Mouse (Mus musculus) Muller cell, postnatal 12 days (primary cell): ENCODE data around the gene Clic6.
A peak's percentile ranks its signal among the peaks of the same experiment; 100 is the strongest.
"Not testable (repeated sequence)": the region's sequence is repeated elsewhere in the genome, so short reads cannot be mapped to it uniquely, and the experiment has no call there.

Source experiments
- DNase-seq: peaks from one replicate; pipeline ENCODE4 v3.0.0-alpha.2; 2015; ENCODE audit errors: inconsistent ontology term

The Clic6 gene

DNA sequence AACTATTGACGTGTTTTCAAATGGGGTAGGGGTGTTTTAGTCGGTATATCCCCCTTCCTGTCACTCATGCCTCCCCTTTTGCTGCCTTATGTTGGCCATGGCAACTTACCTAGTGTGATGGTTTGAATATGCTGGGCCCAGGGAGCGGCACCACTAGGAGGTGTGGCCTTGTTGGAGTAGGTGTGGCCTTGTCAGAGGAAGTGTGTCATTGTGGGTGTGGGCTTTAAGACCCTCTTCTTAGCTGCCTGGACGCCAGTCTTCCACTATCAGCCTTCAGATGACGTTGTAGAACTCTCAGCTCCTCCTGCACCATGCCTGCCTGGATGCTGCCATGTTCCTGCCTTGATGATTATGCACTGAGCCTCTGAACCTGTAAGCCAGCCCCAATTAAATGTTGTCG, 14.8 kb upstream of the Clic6 start, which contains the start of gene Rcan1:
TSS of gene Rcan1 (minus strand) at position 162 of the 400 bp plus-strand sequence.
- no peak for DNase-seq

DNA sequence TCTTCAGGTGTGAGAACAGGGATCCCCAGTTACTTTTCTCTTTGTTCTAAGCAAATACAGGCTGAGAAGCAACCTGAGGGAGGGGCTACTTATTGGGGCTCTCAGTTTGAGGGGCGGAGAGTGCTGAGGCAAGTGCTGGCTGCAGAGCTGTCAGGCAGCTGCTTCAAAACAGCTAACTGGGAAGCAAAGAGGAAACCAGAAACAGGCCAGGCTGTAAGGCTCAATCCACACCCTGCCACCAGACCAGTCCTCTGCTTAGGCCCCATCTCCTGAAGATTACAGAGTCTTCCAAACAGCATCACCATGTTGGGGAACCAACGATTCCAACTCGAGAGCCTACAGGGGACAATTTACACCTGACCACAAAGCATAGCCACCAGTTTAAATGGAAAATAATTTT, 12.6 kb upstream of the Clic6 start:
- DNase-seq: no peak

DNA sequence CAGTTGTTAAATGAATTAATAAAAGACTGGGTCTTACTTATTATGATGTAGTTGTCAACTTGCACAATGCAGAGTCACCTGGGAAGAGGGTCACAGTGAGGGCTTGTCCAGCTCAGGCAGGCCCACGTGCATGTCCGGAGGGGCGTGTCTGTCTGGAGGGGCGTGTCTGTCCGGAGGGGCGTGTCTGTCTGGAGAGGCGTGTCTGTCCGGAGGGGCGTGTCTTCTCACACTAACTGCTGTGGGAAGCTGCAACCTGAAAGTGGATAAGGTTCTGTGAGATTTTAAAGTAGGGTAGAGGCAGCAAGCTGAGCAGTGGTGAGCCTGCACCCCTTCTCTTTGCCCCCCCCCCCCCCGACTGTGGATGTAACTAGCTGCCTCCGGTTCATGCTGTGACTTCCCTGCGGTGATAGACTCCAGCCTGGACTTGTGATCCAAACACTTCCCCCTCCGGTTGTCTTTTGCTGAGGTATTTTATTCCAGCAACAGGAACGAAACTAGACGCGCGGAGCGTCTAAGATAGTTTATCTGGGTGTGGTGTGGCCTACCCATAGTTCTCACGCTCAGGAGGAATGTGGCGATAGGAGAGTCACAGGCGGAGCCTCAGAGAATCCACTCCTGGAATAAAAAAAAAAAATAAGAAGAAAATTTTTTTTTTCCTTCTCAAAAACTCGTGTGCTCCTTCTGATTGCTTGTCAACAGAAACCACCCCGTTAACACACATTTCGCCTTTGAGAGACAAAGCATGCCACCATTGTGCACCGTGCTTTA, 10.3 kb upstream of the Clic6 start:
- no peak for DNase-seq

DNA sequence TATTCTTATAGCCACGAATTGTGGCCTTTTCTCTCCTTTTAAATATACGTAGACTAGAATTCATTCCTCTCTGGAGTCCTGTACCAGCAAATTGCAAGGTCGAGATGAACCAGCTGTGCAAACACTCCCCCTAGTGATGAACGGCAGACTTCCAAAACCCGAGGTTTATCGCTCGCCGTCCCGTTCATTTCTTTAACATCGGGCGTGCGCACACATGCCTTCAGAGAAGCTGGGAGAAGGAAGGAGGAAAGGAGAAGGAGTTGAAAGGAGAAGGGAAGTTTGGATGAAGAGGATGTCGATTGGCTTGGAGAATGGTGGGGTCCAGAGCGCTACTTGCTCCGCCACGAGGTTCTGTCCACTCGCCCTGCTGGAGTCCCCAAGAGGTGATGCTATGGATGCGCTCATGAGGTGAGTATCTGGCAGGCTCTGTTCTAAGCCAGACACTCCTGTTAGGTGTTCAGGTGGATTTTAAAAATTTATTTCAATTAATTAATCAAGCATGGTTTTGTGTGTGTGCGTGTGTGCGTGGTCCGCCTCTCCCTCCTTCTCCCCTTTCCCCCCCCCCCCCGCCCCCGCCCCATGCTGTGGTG, 6.9 kb upstream of the Clic6 start:
- DNase-seq: peak; percentile 44

DNA sequence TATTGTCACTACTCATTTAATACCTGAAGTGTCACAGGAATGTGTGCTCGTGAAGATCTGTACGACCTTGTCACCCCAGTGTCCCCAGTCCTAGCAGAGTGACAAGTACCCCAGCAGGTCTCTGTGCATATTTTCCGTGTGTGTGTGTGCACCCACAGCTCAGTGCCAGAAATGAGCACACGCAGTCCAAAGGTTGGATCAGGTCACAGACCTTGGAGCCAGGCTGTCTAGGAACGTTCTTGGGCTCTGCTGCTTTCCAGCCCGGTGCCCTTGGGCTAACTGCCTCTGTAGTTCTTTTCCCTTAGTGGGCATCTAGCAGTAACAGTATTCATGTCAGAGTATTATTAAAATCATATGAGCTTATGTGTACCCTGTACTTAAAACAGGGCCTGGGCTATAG, 1.6 kb downstream of the Clic6 start:
- no peak for DNase-seq

DNA sequence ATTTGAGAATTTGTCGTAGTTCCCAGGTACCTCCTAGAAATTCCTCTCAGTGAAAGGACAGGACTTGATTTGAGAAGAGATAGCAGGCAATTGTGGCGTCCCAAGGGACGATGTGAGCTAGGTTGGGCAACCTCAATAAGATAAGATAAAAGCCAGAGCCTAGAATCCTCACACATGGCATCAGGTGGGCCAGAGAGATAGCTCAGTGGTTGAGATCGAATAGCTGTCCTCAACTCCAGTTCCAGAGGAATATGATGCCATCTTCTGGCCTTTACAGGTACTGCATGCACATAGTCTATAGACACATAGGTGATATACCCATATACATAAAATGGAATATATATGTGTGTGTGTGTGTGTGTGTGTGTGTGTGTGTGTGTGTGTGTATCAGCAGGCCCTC, 2.0 kb downstream of the Clic6 start:
- DNase-seq: no peak

DNA sequence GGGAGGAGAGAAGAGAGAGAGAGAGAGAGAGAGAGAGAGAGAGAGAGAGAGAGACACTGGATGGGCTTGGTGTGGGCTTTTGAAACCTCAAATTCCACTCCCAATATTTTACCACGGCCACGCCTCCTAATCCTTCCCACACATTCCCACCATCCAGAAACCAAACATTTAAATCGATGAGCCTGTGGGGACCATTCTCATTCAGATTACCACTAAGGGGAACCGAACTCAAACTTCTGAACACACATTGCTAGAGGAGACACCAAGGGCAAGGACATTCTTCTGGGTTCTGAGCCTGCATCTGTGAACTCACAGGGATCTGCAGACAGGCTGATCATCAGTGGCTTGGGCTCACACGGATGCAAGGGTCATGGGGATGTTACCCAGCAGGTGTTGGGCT, 2.9 kb downstream of the Clic6 start:
- no peak for DNase-seq

DNA sequence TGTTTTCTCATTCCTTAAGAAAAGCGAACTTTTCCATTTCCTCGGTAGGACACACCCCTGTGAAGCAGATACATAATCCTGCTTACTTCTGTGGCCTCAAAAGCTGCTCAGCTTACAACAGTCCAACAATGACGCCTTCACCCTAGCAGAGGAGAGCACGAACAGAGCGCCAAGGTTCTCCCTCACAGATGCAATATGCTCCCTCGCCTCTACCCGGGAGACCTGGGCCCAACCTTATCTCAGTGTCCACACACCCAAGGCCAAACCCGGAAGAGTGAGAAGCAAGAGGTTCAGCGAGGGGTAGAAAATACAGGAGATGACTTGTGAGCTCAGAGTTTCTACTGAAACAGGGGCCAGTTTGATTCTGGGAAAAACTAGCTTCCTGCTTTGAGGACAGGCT, 3.8 kb downstream of the Clic6 start:
- no peak for DNase-seq

DNA sequence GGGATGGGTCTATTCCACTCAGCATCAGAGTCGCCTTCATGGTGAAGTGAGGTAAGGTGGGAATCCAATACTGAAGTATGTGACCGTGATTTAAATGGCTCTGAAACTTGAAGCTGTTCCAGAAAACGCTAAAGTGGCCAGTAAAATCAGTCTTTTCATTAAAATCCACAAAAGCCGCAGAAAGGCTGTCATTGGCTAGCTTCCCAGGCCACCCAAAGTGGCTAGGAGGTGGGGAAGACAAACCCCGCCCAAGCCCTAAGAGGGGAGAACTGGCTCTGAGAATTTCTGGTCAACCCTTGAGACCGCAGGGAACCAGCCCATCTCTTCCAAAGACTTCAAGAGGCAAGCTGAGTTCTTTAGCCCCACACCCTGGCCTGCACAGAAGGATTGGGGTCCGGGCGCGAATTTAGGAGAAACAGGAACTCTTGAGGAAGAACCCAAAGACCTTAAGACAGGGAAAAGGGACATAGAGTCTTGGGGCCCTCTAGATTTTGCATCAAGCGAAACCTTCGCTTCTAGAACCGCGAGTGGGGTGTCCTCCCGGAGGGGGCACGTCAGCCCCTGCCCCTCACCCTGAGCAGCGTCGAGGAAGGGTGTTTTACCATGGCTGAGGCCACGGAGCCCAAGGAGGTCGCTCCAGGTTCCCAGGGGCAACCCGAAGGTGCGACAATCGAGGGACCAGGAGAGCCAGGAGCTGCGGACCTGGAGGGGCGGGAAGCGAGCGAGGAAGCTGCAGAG, 12.5 kb downstream of the Clic6 start:
- peak; percentile 9 for DNase-seq

DNA sequence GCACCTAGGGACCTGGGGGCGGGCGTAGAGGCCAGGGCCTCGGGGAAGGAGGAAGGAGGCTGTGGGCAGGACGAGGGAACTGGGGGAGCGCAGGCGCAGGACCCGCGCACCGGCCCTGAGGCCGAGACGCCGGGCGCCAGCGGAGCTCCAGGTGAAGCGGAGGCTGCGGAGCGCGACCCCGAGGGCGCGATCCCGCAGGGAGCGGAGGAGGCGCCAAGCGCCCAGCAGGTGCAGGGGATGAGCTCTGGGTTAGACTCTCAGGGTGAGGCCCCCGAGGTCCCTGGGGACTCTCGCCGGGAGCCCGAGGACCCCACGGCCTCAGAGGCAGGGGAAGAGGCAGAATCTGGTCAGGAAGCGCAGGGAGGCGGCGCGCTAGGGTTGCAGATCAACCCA, 13.0 kb downstream of the Clic6 start:
- peak; percentile 19 for DNase-seq

DNA sequence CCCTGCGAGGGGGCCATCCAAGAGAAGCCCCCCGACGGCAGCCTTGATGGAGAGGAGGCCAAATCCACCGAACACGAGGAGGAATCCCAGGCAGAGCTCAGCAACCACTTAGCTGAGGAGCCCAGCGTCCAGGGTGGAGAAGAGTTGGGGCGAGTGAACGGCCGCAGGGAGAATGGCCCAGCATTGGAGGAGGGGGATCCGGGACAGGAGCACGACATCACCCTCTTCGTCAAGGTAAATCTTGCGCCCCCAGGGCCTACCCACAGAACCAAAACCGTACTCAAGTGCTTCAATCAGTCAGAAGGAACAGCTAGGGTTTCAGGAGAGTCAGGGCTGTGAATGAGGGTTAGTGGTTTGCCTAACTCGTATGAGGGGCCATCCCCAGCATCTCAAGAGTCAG, 13.8 kb downstream of the Clic6 start:
- no peak for DNase-seq

DNA sequence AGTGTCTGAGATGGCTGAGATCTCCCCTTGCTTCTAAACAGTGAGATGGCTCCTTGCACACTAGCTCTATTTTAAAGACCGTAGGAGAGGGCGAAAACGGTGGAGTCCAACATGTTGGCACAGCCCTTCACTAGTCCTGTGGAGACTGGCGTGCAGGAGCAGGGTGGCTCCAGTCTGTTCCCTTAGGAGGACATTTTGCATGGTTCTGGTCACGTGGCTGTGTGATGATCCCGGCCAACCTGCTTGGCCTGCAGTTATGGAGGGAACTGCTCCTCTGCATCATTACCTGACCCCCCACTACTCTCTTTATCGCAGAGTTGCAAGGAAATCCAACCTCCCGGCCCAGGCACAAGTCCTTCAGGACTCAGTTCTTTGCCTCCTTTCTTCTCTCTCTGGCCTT, 15.0 kb downstream of the Clic6 start:
- no peak for DNase-seq

DNA sequence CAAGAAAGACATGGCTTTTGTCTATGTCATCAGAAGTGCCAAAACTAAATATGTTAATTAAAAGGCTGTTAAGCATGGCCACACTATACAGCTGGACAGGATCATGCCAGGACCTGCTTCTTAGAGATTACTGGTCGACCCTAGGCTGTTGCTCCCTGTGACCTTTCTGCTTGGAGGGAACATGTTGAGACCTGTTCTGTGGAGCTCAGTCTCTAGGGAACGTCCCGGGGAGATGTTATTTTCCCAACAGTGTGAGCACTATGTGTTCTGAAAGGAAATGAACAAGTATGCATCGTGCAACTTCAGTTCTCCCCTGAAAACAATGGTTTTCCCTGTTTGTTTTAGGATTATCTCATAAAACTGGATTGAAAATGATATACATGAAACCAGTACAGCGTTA, 17.6 kb downstream of the Clic6 start:
- no peak for DNase-seq

DNA sequence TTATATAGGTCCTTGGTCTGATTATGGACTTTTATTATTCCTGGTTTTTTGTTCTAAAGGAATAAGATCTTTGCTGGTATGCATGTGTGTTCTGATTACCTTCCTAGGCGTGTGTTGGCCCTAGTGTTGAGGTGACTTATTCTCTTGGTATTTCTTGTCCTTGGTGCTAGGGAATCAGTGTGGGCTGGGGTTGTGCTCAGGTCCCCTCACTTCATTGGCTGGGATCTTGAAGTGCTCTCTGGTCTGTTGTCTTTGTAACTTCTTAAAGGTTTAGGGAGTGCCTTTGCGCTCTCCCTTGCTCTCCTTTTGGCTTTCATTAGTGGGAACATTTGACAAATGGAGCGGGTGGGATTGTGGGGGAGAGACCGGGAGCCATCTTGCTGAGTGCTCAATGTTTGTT, 22.0 kb downstream of the Clic6 start:
- no peak for DNase-seq

DNA sequence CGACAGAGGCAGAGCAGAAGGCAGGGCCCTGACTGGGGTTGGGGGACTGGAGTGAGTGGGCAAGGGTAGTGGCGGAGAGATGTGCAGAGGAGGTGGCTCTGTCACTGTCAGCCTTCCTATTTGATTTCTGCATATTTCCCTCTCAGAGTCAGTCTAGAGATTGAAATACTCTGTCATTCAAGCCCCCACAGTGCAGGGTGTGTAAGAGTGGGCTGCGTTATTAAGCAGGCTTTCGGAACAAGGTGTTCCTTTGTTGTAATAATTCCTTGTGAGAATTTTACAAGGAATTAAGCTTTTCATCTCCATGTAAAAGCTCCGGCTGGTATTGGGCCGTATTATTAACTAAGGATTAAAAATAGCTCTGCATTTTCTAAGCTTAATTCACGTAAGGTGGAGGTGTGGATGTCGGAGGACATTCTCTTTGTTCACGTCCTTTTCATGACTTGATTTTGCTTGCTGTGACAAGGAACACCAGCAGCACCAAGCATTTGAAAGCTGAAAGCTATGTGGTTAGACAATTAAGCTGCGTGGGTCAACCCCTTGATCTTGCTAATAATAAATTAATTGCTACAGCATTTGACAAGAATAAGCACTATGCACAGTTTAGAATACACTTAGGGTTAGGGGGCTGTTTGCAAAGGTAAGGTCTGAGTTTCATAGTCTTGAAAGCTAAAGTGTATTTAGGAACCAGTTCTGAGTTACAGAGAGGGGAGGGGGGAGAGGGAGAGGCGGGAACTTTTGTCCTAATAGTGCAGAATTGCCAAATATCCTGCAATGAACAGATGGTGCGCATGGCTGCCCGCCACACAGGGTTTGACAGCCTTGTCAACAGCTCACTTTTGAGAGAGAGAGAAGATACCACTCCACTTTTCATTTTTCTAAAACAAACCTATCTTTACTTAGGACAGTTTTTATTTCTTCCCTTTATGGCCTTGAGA, 25.6 kb downstream of the Clic6 start:
- DNase-seq: peak; percentile 16

DNA sequence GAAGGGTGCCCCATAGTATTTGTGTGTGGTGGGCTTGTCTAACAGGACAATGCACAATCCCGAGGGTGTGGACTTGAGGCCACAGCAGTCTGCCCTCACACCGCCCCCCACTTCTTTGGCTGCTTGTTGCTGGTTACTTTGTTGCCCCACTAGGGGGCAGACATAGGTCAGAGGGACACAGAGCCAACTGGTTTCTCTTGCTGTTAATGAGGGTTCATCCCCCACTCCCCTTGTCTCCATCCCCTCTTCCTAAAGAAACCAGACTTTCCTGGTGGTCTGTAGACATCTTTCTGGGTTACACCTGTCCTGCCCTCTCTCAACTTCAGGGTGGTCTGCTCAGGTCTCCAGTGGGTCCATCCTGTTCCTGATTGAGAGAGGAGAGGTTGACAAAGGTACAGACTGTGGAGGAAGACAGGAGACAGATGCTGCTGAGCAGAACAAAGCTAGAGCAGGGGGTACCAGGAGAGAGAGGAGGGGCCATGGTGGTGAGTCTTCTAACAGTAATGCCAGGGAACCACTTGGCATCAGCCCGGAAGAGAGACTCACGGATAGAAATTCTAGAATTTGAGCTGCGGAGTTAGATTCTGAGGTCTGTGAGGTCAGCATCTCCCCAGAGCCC, 26.3 kb downstream of the Clic6 start:
- DNase-seq: peak; percentile 23

DNA sequence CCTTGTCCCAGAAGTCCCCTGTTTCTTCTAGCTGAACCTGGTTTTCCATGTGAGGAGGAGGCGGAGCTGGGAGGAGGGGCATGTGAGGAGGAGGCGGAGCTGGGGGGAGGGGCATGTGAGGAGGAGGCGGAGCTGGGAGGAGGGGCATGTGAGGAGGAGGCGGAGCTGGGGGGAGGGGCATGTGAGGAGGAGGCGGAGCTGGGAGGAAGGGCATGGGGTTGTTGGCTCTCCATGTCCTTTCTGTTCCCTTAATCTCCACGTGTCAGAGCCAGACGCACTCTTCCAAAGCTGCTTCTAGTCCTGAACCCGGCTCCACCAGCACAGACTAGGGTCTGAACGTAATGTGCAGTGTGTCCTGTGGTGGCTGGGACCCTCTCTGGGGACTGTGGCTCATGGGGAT, 29.4 kb downstream of the Clic6 start:
- not testable (repeated sequence) for DNase-seq

DNA sequence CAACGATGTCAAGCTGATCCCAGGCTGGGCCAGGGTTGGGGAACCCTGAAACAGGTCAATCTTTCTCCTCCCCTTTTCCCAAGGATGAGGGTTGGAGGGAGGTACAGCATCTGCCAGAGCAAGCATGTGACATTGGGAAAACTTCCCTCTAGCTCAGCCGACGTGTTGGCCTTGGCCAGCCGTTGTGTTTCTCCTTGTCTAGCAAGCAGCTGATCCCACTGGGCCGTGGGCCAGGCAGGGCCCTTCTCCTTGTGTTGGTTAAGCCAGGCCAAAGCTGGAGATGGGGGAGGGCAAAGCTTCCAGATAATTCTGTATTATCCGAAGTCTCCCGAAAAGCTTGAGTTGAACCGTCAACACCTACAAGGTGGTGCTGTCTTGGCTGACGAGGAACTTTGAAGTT, 30.6 kb downstream of the Clic6 start:
- DNase-seq: no peak

DNA sequence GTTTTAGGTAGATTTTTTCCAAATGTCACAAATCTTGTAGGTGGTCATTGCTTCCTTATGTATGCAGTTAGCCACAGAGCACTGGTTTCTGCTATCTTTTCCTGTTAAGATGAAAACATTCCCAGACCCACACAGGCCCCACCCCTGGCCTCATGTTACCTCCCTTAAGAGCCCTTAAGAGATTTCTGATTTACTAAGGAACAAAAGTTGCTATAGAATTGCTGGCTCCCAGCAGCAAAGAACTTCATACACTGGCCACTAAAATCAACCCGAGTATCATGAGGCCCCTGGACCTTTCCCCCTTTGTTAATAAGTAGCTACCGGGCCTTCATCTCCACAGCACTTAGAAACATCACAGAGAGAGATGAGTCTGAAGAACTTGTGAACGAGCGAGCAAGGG, 33.2 kb downstream of the Clic6 start:
- no peak for DNase-seq

DNA sequence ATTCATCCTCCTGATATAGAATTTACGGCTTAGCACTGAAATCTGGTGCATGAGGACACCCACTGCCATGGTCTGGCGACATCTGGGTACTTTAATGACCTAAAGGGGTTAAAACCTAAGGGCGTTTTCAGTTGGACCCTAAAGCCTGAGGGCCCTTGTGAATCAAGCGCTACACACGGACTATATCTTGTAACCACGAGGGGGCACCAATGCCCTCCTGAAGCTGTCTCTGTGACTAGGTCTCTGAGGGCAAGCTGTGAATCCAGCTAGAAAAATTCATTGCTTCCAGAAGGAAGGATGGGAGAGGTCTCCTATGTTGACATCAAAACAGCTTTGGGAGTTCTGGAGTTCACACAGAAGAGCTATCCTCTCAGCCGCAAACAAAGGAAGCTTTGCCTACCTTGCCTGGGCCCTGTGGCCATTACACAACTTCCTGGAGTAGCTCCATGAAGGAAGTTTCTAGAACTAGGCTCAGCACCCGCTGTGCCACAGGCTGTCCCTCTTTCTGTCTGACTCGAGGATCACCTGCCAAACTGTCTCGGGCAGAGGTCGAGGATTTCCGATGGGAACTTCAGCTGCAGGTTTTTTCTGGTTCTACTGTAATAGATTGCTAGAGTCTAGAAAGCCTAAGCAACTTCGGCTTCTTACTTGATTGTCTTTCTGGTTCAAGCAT, 34.4 kb downstream of the Clic6 start:
- peak; percentile 46 for DNase-seq

DNA sequence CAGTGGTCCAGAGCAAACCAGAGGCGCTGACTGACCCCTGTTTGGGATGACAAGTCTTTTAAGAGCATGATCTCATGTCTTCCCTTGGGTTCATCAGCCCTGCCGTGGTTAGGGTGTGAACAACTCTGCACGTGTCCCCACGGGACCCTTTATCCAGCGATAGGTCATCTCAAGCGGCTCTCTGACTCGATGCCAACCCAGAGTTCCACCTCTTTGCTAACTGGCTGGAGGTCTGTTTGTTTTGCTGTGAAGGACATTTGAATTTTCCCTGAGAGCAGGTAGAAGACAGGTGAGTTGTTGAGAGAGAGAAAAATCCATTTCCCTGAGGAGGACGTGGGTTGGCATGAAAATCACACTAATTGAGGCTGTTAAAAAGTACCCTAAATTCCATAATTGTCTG, 37.8 kb downstream of the Clic6 start:
- DNase-seq: no peak
